8 mouse cellular contexts compared by ENCODE assay signal in genomic region chr7:27228281-27228821, GRCm38 (mm10). TPM values are rescaled to one million over a fixed set of nuclear protein-coding genes. Genes with fewer than 3 reads are reported as not detected.
DNase-seq lines count a peak whose midpoint lies in the region; ATAC-seq lines count a peak whose summit lies in the region.

Itpkc (minus strand) TSS chr7:27228661.

- DNase-seq in B cell, adult 2 months: peak; percentile 92
- DNase-seq in brain, adult 2 months (ENCODE audit: low read depth, low spot score): peak; percentile 98
- peak; percentile 98 for DNase-seq in heart, embryonic 10.5 days (ENCODE audit: low spot score)
- peak; percentile 94 for DNase-seq in liver
- DNase-seq in spleen, postnatal 4 days (ENCODE audit: low spot score in 2 of 2): peak; percentile 86 to 93

- no peaks in the 10 kb centered on the region for H3K9me3 ChIP-seq in heart, embryonic 10.5 days
- no peaks in the 10 kb centered on the region for H3K9me3 ChIP-seq in kidney, embryonic 15.5 days (replicated peaks)

- H3K27ac ChIP-seq in heart, embryonic 10.5 days: peak within 1 kb of the TSS; percentile 93
- H3K27ac ChIP-seq in kidney, embryonic 15.5 days: peak within 1 kb of the TSS; percentile 92

- peak within 1 kb of the TSS; percentile 89 for H3K4me3 ChIP-seq in heart, embryonic 10.5 days
- H3K4me3 ChIP-seq in kidney, embryonic 15.5 days (replicated peaks): peak within 1 kb of the TSS; percentile 90

- peak within 1 kb of the TSS; percentile 80 for H3K9ac ChIP-seq in kidney, embryonic 15.5 days

- peaks cover 48% of the 10 kb centered on the region for H3K4me1 ChIP-seq in heart, embryonic 10.5 days
- peaks cover 56% of the 10 kb centered on the region for H3K4me1 ChIP-seq in kidney, embryonic 15.5 days

- peak within 1 kb of the TSS; percentile 87 for H3K4me2 ChIP-seq in kidney, embryonic 15.5 days

- no peaks in the 10 kb centered on the region for H3K36me3 ChIP-seq in heart, embryonic 10.5 days
- no peaks in the 10 kb centered on the region for H3K36me3 ChIP-seq in kidney, embryonic 15.5 days

- H3K27me3 ChIP-seq in heart, embryonic 10.5 days (ENCODE audit: insufficient read depth, poor library complexity, severe bottlenecking): no peaks in the 10 kb centered on the region
- H3K27me3 ChIP-seq in kidney, embryonic 15.5 days: no peaks in the 10 kb centered on the region

- under 1% methylated on average over 49 of the region's 49 CpGs for WGBS in heart, embryonic 10.5 days
- under 1% methylated on average over 49 of the region's 49 CpGs for WGBS in kidney, embryonic 15.5 days

- ATAC-seq in erythroblast, adult 5-6 weeks (replicated peaks; ENCODE audit: low FRiP score, poor library complexity, severe bottlenecking): peak; percentile 88
- peak; percentile 76 for ATAC-seq in kidney, embryonic 15.5 days (replicated peaks; ENCODE audit: low FRiP score)
- ATAC-seq in monocyte, adult 5-6 weeks (replicated peaks; ENCODE audit: insufficient number of reproducible peaks, low FRiP score, low TSS enrichment, poor library complexity, severe bottlenecking): peak; percentile 92

RNA-seq across cellular contexts. Expression of gene Itpkc, which starts in this region (rescaled TPM):
- 2.3 TPM in 1 of 2 replicates, not detected in the other for total RNA-seq in erythroblast, adult 5-6 weeks (2015; ENCODE audit: low replicate concordance)
- total RNA-seq in erythroblast, adult 5-6 weeks (2017; ENCODE audit: low replicate concordance): 0.60 and 1.5 TPM in 2 replicates
- polyA plus RNA-seq in heart, embryonic 10.5 days (2016; fragmentation: Nextera tagmentation; extraction: Ambion mirVana): 3.4 and 5.0 TPM in 2 replicates
- polyA plus RNA-seq in kidney, embryonic 15.5 days (2015; fragmentation: Nextera tagmentation; extraction: Ambion mirVana): 4.4 and 5.2 TPM in 2 replicates
- total RNA-seq in monocyte, adult 5-6 weeks (2017): 6.7 to 9.7 TPM (median 9.1 TPM) in 3 replicates

Comparison
In these comparisons a context has a peak if more than half of its experiments do, and no peak if none do; other contexts are left out.
1. Peak in every context shown above with its lines: DNase-seq, ATAC-seq, H3K4me3 ChIP-seq and H3K27ac ChIP-seq.